Mouse (Mus musculus) adrenal gland, postnatal 14 days (tissue): Measurements from ENCODE around the gene Pkib. TPM values are rescaled to one million over a fixed set of nuclear protein-coding genes. Genes with fewer than 3 reads are reported as not detected.

ENCODE experiments used
- DNase-seq: peaks from one replicate; pipeline ENCODE4 v3.0.0; 2021; ENCODE audit warnings: mixed read lengths
- total RNA-seq: library from RNA; stranded (reverse); gene quantifications from 2 replicates; pipeline ENCODE4 v1.2.3, GENCODE M21; 2021

The Pkib gene
- total RNA-seq, 1 experiment from 2014 or later: 0.15 TPM

DNA sequence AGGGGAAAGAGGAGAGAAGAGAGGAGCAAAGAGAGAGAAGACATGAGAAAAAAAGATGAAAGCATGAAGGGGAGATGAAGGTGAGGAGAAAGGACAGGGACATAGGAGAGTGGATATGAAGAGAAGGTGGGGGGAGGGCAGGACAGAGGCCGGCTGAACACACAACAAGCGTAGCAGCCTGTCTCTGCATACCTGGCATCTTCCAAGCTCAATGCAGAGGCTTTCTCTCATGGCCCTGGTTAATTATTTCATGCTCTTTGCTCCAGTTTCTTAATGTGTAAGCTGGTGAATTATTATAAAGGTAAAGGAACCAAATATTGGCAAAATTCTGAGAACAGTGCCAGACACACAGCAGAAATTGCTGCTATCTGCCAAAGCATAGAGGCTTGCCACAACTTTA lies 109.6 kb downstream of the Pkib start:
- no peak for DNase-seq

DNA sequence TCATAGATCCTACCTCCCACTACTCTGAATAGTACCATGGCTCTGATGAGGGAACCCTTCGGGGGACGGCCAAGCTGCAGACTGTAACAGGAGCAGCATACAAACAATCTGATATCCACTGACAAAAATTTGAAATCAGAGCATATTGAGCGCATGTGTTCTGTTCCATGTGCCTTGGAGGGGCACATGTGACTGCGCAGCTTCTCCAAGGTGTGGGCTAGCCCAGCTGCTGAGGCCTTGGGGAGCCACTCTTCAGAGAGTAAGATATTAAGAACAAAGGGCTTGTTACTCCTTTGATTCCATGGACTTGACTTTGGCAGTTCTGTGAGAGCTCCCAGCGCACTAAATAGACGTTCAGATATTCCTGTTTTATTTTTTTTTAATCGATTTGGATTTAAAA lies 111.3 kb downstream of the Pkib start:
- DNase-seq: no peak

DNA sequence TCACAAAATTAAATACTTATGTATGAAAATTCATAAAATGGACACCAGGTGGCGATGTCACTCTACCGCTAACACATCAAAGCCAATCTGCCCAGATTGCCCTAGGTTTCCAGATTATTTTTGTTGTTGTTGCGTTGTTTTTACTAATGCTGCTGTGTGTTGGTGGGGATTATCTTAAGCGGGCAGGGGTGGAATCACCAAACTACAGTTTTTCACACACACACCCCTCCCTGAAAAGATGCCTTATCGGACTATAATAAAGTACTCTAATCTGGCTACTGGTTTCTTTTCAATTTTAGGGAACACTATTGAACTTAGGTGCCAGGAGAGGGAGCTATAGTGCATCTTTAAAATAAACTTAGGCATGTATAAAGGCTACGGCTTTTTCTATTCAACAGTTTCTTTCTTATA lies 111.8 kb downstream of the Pkib start:
- peak; percentile 40 for DNase-seq

DNA sequence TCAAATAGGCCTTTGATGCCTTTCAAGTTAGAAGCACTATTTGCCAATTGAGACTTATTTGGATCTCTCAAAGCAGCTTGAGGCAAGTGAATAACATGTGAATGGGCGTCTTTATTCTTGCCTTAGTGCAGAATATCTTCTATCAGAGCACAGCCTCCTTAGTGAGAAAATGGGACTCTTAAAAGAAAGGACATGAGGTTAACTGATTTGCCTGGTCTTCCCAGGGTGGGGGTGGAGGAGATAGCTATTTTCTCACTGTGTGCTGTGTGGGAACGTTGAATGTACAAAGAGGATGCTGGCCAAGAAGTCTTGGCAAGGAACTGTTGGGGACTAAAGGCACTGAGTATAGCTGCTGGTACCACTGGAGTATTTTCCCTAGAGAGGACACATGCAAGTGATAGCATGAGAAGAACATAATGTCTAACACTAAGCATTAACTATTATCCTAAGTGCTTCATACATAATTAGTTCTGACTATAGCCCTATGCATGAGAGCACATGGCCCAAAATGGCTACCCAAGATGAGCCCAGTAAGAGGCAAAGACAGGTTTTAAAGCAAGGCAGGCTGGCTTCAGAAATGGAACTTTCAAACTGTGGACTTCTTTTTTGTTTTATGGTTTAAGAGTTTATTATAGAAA lies 112.5 kb downstream of the Pkib start:
- no peak for DNase-seq

DNA sequence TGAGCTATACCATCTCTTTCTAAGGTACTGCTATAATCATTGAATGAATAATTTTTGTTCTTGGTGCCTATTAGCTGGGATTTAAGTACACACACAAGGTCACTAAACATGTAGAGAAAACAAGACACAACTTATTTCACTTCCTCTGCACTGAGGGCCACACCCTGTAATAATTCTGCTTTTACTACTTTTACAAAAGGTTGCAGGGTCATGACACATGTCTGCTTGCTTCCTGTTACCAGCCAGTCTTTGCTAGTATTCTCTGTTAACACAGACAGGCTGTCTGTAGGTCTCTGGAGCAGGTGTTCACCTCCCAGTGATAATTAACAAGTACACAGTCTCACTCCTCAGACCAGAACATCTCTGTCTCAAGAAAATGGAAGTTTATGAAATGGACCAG lies 113.7 kb downstream of the Pkib start:
- no peak for DNase-seq

DNA sequence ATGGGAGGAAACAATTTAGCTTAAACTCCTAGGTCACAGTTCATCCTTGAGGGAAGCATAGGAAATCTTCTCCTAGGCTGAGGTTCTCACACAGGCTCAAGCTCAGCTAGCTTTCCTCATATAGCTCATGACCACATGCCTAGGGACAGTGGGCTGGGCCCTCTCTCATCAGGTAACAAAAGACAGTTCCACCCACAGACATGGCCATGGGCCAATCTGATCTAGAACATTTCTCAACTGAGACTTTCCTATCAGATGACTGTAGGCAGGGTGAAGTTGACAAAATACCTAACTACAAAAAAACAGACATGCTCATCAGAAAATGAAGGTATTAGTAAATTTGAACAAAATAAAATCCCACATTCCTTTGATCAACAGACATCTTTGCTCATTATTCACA lies 115.3 kb downstream of the Pkib start:
- no peak for DNase-seq

DNA sequence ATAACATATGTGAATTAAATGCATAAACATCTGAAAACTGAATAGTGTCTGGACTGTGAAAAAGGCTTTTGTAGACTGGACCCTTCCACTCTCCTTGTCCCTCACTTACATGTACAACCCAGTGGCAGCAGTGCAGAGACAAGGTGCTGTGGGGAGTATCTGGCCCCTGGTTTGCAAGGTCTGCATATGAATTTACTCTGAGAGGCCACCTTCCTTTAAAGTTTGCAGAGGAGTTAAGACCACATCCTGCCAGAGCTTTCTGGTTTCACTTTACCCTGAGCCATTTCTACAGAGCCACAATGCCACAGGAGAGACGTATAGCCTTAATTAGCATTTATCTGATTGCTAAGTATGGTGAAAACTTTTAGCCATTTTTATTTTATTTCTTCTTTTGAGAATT lies 121.6 kb downstream of the Pkib start:
- DNase-seq: no peak

DNA sequence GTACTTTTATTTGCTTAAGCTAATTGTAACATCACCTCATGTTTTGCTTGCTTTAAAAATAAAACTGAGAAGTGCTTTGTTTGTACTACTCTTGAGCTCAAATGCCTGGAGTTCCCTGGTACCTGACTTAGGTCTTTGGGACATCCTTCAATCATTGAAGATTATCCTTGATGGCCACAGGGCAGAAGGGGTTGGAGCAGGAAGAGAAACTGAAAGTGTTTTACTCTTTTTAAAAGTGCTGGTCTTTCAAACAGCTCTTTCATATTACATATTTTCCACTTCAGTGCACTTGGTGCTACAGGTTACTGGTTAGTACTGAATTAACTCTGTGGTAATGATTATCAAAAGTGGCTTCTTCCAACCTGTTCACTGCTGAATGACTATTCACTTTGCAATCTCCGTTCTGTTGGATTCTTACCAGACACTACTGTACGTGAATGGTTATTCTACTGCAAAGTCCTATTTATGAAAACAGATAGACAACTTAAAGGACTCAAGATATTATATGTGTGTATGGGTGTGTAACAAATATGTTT lies 123.5 kb downstream of the Pkib start:
- DNase-seq: no peak

DNA sequence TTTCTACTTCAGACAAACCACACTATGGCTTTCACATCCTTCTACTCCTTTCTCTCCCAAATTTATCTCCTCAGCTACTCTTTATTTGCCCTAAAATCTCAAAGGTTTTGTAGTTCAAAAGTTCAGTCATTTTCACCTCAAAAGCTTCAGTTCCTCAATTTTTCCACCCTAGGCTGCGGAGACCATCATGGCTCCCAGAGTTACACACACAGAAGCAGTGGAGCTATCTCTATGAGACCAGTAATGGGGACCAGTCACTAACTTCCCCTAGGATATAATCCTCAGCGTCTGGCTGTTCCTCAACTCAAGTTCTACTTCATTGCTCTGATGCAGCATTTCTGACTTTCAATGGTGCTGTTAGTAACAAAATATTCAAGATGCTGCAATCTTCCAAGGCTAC lies 127.2 kb downstream of the Pkib start:
- DNase-seq: no peak

DNA sequence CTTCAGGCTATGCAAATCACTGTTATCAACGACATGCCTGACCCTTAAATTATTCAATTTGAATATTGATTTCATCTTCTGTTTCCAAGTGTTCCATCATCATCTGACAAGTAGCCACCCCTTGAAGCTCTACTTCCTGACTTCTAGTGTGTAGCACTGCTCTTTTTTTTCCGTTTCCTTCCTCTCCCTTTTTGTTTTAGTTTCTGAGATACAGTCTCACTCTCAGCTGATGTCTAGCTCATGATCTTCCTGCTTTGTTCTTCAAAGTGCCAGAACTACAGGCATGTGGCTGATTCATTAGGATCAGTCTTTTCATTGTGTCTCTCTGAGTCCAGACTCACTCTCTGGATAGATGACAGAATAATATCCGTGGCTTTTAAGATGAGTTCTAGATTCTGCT lies 128.9 kb downstream of the Pkib start:
- DNase-seq: no peak

DNA sequence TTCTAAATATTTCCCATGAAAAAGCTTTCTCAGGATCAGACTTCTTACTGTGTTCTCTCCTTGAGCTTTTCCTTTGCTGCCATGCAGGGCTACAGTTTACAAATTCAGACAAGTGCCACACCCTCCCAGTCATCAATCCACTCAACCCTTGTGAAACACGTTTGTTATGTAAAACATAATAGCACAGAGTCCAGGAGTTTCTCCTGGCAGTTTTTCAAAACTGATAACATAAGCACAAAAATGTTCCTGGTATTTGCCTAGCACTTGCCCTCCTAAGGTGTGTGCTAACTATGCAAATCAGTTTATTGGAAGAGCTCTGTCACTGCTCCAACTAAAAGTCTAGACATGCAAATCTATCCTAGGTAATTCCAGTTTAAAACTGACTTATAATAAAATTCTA lies 131.3 kb downstream of the Pkib start:
- DNase-seq: no peak

DNA sequence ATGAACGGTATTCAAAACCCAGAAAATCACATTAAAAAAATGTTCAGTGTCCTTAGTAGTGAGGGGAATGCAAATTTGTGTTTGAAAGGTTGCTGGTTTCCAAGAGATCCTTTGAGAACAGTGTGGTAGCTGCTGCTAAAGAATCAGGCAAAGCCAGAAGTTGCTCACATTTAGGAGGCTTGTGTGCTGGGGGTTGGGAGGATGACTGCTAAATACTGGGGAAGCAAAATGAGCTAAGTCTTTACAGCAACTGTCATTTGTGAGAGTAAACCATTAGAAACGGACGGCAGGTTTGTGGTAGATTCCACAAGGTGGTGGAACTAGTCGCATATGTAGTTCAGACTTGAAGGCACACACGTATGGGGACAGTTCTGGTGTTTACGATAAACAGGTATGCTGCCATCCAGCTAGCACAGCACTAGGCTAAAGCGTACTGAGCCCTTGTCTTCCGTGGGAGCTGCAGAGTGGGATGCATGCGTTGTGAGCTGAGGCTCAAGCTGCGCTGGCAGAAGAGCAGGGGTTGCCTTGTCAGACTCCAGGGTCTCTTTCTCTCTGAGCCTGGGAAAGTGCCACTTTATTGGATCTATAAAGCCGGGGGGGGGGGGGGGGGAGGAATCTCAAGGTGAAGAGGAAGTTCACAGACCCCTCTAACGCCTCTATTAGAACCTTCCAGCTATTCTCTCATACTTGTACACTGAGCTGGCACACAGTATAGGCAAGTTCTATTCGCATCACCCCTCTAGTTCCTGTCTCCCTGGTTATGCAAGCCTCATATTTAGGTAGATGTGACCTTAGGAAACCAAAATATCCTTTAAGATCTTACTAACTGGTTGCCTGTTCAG lies 151.7 kb downstream of the Pkib start:
- DNase-seq: no peak

DNA sequence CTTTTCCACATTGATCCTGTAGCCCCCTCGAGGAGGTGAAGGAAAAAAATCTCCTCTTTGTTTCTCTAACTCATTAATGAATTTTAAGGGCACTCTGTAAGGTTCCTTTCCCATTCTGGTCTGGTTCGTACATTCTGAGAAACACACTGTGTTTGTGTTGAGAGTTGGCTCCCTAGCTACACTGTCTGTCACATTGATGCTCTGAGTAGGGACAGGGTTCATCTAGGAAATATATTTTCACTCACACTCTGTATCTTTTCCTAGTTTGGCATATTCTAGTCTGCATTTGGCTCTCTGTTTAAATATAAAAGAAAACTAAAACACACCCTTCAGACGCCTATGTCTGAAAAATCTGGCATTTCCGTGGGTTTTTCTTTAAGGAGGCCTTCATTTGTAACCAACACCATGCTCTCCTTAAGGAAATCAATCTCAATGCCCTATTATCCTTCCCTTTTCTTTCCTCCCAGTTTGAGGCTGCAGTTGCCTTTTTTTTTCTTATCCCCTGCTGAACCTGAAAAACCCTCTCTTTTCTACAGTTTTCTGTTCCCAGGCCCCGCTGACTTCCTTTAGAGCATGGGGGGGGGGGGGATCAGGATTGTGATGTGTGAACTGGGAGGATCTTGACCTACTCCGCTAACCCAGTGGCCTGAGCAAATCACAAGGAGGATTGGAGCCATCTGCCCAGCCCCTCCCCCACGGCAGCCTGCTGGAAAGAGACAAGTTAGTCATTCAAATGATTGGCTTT lies 152.5 kb downstream of the Pkib start:
- peak; percentile 83 for DNase-seq

DNA sequence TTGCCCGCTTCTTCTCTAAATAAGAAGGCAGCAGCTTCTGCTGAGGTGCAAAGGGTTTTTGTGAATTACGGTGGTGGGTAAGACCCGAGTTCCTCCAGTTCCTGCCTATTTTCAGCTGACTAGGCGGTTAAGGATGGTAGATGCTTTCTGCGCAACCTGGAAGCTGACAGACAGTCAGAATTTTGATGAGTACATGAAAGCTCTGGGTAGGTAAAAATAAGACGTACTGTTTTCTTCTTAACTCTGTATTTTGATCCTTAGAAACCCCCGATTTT lies 153.0 kb downstream of the Pkib start, which contains the start of gene Fabp7:
Gene Fabp7, plus strand, starts transcription at position 6 of the 275 bp plus-strand sequence.
- DNase-seq: no peak

DNA sequence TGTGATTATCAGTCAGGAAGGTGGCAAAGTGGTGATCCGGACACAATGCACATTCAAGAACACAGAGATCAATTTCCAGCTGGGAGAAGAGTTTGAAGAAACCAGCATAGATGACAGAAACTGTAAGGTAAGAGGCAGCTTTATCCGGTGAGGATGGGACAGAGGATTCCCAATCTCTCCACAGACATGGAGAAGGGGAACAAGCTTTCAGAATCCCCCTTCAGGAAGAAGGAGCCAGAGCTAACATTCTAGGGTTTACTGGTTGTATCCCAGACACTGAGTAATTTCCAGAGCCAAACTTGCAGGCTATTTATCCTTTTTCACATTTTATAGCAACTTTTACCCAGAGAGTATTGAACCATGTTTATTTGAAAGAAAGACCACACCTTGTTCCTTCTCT lies 153.8 kb downstream of the Pkib start:
- DNase-seq: no peak

Other genes starting within 250 kb of the Pkib start
- gene Hsf2, start 145.6 kb upstream of the Pkib start, total RNA-seq: 15.4 and 16.1 TPM in 2 replicates
- 265 and 276 TPM in 2 replicates for gene Serinc1, start 99.5 kb upstream of the Pkib start, total RNA-seq
- 4.5 and 8.7 TPM in 2 replicates for gene Fabp7, start 152.9 kb downstream of the Pkib start, total RNA-seq
- gene Smpdl3a, start 162.4 kb downstream of the Pkib start, total RNA-seq: 61.6 and 74.6 TPM in 2 replicates